Comparison of ENCODE assay signal across 16 mouse cellular contexts in genomic region chr9:17166331-17166730, GRCm38 (mm10).
"Had no signal": no experiment of that assay in that cellular context is flagged by ENCODE, and none has a peak within 500 bp of the region (broad histone marks: within the 10 kb centered on the region; RNA-seq: fewer than 3 reads in every experiment).

No protein-coding gene starts in this region.

- H3K9ac ChIP-seq: neural tube, embryonic 12.5 days; neural tube, embryonic 13.5 days; neural tube, embryonic 15.5 days; stomach, embryonic 15.5 days had no signal

- DNase-seq: retina, postnatal 1 day; right cerebral cortex, adult 18-20 months; right cerebral cortex, postnatal 14 days; right cerebral cortex, postnatal 25 days; right cerebral cortex, postnatal 4 days; spleen, adult 18-20 months; thymus, adult 18-20 months; thymus, adult 2 months; thymus, postnatal 14 days; thymus, postnatal 25 days; thymus, postnatal 36 days; thymus, postnatal 4 days had no signal

- H3K4me2 ChIP-seq: neural tube, embryonic 12.5 days; neural tube, embryonic 13.5 days; neural tube, embryonic 15.5 days; stomach, embryonic 15.5 days had no signal

- H3K36me3 ChIP-seq: neural tube, embryonic 12.5 days; neural tube, embryonic 13.5 days; neural tube, embryonic 15.5 days; stomach, embryonic 15.5 days had no signal

- H3K4me3 ChIP-seq: neural tube, embryonic 12.5 days; neural tube, embryonic 13.5 days; neural tube, embryonic 15.5 days; stomach, embryonic 15.5 days had no signal

- H3K9me3 ChIP-seq: neural tube, embryonic 12.5 days; neural tube, embryonic 13.5 days; neural tube, embryonic 15.5 days; stomach, embryonic 15.5 days had no signal

- H3K4me1 ChIP-seq: neural tube, embryonic 12.5 days; neural tube, embryonic 13.5 days; neural tube, embryonic 15.5 days; stomach, embryonic 15.5 days had no signal

- H3K27me3 ChIP-seq: neural tube, embryonic 12.5 days; neural tube, embryonic 13.5 days; neural tube, embryonic 15.5 days; stomach, embryonic 15.5 days had no signal

- H3K27ac ChIP-seq: neural tube, embryonic 12.5 days; neural tube, embryonic 13.5 days; neural tube, embryonic 15.5 days; stomach, embryonic 15.5 days had no signal
